Mouse (Mus musculus): ENCODE measurements around the gene Gfra1. TPM values are rescaled to one million over a fixed set of nuclear protein-coding genes. Genes with fewer than 3 reads are reported as not detected.

Gene Gfra1
- polyA plus RNA-seq, 1 experiment from 2014 or later: 65.7 TPM

DNA sequence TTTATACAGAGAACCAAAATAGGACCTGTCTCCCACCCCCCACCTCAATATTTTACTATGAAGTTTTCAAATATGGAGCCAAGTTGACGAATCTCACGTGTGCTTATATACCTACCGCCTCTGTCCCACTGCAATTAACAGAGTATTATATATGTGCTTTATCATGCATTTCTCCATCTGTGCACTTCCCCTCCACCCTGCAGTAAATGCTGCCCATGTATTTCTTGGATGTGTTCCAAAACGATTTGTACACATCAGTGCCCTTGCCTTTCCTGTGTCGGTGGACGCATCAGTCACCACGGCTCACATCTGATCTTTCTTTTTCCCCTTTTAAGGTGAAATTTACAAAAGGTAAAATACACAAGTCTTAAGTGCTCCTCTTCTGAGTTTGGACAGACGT lies 77.7 kb downstream of the Gfra1 start:
- Histone ChIP-seq H3K27me3 (no peaks in the 10 kb centered on the region), H3K36me3 (no peaks in the 10 kb centered on the region), H3K4me3 (no peak overlapping the region), H3K27ac (no peak overlapping the region; the same call in 1 of the 2 replicates), H3K9ac (no peak overlapping the region), H3K4me2 (no peak overlapping the region), H3K4me1 (replicated peaks) (peaks cover 21% of the 10 kb centered on the region), H3K9me3 (no peaks in the 10 kb centered on the region)
- 60% methylated on average over 8 of the region's 8 CpGs for WGBS
- peak; percentile 32; the same call in 1 of the 2 replicates for ATAC-seq (ENCODE audit: low FRiP score)

DNA sequence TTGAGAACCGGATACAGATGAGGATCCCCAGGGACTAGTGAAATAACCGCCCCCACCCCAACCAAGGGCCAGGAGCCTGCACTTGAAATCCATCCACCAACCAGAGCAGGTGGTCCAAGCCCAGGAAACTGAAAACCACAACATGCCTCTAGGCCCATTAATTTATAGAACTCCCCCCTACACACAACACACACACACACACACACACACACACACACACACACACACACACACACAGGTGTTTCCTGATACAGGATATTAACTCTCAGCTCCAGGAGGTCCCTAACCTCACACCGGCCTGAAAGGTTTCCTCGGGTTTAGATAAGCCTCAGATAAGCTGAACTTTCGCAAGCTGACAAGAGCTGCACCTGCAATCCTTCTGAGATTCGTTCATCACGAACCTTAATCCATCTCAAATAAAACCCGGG lies 79.0 kb downstream of the Gfra1 start:
- H3K4me2 ChIP-seq: no peak overlapping the region
- no peak for ATAC-seq (ENCODE audit: low FRiP score)

DNA sequence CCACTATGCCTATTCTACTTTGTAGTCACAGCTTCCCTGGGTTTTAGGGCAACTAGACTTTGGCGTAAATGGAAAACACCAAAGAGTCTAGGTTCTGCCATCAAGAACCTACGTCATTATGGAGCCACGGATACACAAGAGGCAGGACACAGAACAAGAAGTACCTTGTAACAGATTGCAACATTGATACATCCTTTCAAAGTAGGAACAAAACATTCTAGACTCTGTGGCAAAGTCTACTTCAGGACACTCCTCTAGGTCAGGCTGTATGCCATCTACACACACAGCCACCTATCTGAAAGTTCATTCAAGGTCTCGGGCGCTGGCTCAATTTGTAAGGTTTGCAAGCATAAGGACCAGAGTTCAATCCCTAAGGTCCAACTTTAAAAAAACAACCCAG lies 81.1 kb downstream of the Gfra1 start:
- no peak for ATAC-seq (ENCODE audit: low FRiP score)
- H3K27ac ChIP-seq: no peak overlapping the region
- no peak overlapping the region for H3K4me3 ChIP-seq
- WGBS: 98% methylated on average over 5 of the region's 5 CpGs
- H3K4me2 ChIP-seq: no peak overlapping the region
- H3K4me1 ChIP-seq (replicated peaks): peaks cover 28% of the 10 kb centered on the region
- no peaks in the 10 kb centered on the region for H3K27me3 ChIP-seq
- no peaks in the 10 kb centered on the region for H3K9me3 ChIP-seq
- H3K9ac ChIP-seq: no peak overlapping the region
- H3K36me3 ChIP-seq: no peaks in the 10 kb centered on the region

More for the DNA sequence above, 79.0 kb downstream of the Gfra1 start:
- Histone ChIP-seq H3K9ac (no peak overlapping the region), H3K4me1 (replicated peaks) (peaks cover 27% of the 10 kb centered on the region), H3K4me3 (no peak overlapping the region), H3K9me3 (no peaks in the 10 kb centered on the region), H3K36me3 (no peaks in the 10 kb centered on the region), H3K27me3 (no peaks in the 10 kb centered on the region), H3K27ac (no peak overlapping the region)
- WGBS: 84% methylated on average over 8 of the region's 8 CpGs

DNA sequence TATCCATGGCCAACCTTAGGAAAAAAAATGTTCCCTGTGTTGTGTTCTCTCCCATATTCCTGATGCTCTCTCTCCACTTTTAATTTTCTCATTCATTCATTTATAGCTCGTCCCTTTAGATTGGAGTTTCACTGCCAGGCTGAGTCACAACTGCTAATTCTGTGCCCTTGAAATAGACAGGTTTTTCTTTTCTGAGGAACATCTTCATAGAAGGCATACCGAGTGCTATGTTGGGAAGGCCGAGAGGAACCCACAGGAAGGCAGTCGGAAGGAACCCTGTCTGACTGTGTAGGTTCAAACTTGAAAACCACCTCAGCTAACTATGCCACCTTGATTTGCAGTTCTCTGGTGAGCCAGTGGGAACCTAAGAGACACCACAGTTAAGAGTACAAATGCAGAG lies 81.6 kb downstream of the Gfra1 start:
- Histone ChIP-seq H3K36me3 (no peaks in the 10 kb centered on the region), H3K27me3 (no peaks in the 10 kb centered on the region), H3K9ac (no peak overlapping the region), H3K4me1 (replicated peaks) (peaks cover 33% of the 10 kb centered on the region), H3K9me3 (no peaks in the 10 kb centered on the region), H3K27ac (no peak overlapping the region), H3K4me3 (no peak overlapping the region), H3K4me2 (no peak overlapping the region)
- WGBS: 95% methylated on average over 4 of the region's 4 CpGs
- ATAC-seq (ENCODE audit: low FRiP score): no peak

DNA sequence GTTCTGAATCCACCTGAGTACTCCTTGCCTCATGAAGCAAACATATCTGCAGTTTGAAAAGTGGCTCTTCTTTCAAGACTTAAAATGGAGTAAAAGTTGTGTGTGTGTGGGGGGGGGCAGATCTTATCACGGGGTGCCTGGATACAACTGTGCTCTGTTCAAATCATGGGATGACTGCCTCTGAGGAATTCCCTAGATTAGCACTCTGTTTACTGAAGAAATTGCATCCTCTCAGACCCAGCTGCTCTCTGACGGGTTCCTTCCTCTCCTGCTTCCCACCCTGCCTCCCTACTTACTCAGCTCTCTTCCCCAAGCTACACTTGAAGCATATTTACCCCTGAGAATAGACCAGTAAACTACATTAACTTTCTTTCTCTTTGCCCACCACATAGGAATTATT lies 87.2 kb downstream of the Gfra1 start:
- WGBS: 55% methylated on average over 2 of the region's 2 CpGs
- H3K27me3 ChIP-seq: no peaks in the 10 kb centered on the region
- no peak for ATAC-seq (ENCODE audit: low FRiP score)
- peaks cover 35% of the 10 kb centered on the region for H3K4me1 ChIP-seq (replicated peaks)
- H3K9ac ChIP-seq: no peak overlapping the region
- H3K9me3 ChIP-seq: no peaks in the 10 kb centered on the region
- no peak overlapping the region for H3K4me2 ChIP-seq
- H3K4me3 ChIP-seq: no peak overlapping the region
- no peaks in the 10 kb centered on the region for H3K36me3 ChIP-seq
- H3K27ac ChIP-seq: no peak overlapping the region

DNA sequence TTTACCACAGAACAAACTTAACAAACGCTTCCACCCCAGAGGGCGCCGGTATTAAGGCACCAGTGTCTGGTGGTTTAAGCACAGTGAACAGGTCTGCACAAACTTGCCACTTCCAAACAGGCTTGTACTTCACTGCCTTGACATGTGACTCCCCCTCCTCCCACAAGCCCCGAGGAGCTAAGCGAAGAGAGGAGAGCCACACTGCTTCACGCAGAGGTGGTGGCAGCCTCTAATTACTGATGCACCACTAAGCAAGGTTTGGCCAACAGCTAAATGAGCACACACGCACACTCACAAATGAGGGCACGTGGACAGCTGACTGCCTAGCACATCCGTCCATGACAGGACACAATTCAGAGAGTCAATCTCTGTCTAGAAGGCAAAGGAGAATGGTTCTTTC lies 91.0 kb downstream of the Gfra1 start:
- no peak overlapping the region for H3K27ac ChIP-seq
- no peak overlapping the region for H3K4me2 ChIP-seq
- ATAC-seq (ENCODE audit: low FRiP score): no peak

DNA sequence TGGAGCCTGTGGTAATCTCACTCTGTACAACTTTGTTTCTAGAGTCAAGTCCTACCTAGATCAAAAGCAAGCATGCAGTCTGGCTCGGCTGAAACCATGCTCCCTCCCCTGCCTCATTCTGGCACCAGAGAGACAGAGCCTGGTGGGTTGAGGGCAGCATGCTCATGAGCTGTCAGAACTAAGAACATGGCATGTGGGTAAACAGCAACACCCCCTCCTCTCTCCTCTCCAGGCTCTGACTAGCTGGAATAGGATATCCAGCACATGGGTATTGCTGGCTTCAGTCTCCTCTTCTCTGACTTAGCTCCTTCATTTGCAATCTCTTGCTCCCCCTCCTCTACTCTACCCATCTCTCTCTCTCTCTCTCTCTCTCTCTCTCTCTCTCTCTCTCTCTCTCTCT lies 94.7 kb downstream of the Gfra1 start:
- no peak for ATAC-seq (ENCODE audit: low FRiP score)
- Histone ChIP-seq H3K4me2 (no peak overlapping the region), H3K4me1 (replicated peaks) (peaks cover 23% of the 10 kb centered on the region), H3K9ac (no peak overlapping the region), H3K9me3 (no peaks in the 10 kb centered on the region), H3K27me3 (no peaks in the 10 kb centered on the region), H3K27ac (no peak overlapping the region), H3K4me3 (no peak overlapping the region), H3K36me3 (no peaks in the 10 kb centered on the region)
- WGBS: 88% methylated on average over 1 of the region's 1 CpGs

More for the DNA sequence above, 91.0 kb downstream of the Gfra1 start:
- peaks cover 21% of the 10 kb centered on the region for H3K4me1 ChIP-seq (replicated peaks)
- no peaks in the 10 kb centered on the region for H3K27me3 ChIP-seq
- WGBS: 45% methylated on average over 9 of the region's 9 CpGs
- no peaks in the 10 kb centered on the region for H3K36me3 ChIP-seq
- H3K4me3 ChIP-seq: no peak overlapping the region
- H3K9ac ChIP-seq: no peak overlapping the region
- H3K9me3 ChIP-seq: no peaks in the 10 kb centered on the region

DNA sequence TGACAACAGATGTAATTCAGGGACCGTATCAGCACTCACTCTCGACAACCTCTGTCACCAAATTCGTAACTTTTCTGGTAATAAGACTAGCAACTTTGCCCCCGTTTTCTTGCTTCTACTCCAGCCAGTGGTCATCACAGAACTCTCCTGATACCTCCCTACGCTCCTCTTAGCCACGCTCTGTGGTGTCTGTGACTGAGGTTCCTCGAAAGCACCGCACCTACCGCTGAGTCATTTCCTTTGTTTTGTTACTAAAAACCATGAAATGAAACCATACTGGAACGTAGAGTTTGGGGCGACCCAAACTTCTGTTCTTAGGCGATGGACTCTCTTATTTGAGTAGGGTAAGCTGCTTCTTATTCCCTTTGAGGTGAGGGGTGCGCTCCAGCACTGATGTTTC lies 97.6 kb downstream of the Gfra1 start:
- no peak overlapping the region for H3K27ac ChIP-seq
- peaks cover 21% of the 10 kb centered on the region for H3K4me1 ChIP-seq (replicated peaks)
- H3K27me3 ChIP-seq: no peaks in the 10 kb centered on the region
- no peaks in the 10 kb centered on the region for H3K36me3 ChIP-seq
- H3K4me3 ChIP-seq: no peak overlapping the region
- WGBS: 87% methylated on average over 13 of the region's 13 CpGs
- no peak overlapping the region for H3K9ac ChIP-seq
- no peak overlapping the region for H3K4me2 ChIP-seq
- no peak for ATAC-seq (ENCODE audit: low FRiP score)
- no peaks in the 10 kb centered on the region for H3K9me3 ChIP-seq

DNA sequence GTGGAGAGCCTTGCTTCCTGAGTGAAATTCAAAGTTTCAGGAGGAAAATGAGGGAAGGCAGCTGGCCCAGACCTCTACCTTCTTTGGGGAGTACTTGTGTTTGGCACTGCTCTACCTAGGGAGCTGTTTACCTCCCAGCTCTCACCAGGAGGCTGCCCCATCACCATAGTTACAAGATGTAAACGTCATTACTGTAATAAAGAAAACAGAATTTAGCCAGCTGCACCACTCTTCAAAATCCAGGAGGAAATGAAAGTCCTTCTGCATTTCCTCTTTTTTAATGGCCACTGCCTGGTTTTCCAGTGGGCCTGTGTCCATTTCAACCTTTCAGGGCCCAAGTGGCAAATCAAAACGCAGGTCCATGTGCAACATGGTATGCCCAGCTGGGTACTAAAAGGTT lies 101.8 kb downstream of the Gfra1 start:
- peaks cover 57% of the 10 kb centered on the region for H3K4me1 ChIP-seq (replicated peaks)
- H3K27ac ChIP-seq: peak overlapping the region; percentile 84
- no peak overlapping the region for H3K4me3 ChIP-seq
- H3K9me3 ChIP-seq: no peaks in the 10 kb centered on the region
- 36% methylated on average over 2 of the region's 2 CpGs for WGBS
- no peaks in the 10 kb centered on the region for H3K36me3 ChIP-seq
- H3K4me2 ChIP-seq: no peak overlapping the region
- H3K27me3 ChIP-seq: no peaks in the 10 kb centered on the region
- ATAC-seq (ENCODE audit: low FRiP score): no peak
- H3K9ac ChIP-seq: no peak overlapping the region

DNA sequence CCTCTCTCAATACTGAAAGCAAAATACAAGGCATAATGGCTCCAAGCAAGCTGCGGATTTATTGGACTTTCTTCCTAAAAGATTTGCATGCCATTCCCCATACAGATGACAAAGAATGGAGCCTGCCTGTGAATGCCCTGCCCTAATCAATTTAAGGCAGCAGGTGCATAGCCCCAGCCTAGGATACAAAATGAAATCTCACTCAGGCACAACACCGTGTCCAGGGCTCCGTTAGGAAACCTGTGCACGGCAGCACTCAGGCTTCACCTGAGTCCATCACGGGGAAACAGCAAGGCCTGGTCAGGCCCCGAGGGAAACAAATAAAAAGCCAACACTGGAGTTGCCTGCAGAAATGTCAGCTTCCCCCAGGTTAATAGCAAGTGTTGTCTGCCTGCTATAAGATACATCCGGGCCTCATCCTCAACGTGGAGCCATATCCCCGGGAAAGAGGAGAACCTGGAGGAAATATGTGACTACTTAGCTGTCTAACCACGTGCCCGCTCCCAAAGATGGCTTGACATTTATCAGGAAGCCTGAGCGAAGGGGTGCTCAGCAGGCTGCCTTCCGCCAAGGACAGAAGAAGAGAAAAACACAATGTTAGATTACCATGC lies 102.3 kb downstream of the Gfra1 start:
- ATAC-seq (ENCODE audit: low FRiP score): peak; percentile 44; the same call in 1 of the 2 replicates
- Histone ChIP-seq H3K4me2 (no peak overlapping the region), H3K27me3 (no peaks in the 10 kb centered on the region), H3K9me3 (no peaks in the 10 kb centered on the region), H3K36me3 (no peaks in the 10 kb centered on the region), H3K4me3 (no peak overlapping the region), H3K27ac (peak overlapping the region; percentile 84), H3K9ac (0 out of 2 replicates have a peak overlapping the region, but pooled peaks have one; percentile 44), H3K4me1 (replicated peaks) (peaks cover 58% of the 10 kb centered on the region)
- WGBS: 36% methylated on average over 13 of the region's 13 CpGs

DNA sequence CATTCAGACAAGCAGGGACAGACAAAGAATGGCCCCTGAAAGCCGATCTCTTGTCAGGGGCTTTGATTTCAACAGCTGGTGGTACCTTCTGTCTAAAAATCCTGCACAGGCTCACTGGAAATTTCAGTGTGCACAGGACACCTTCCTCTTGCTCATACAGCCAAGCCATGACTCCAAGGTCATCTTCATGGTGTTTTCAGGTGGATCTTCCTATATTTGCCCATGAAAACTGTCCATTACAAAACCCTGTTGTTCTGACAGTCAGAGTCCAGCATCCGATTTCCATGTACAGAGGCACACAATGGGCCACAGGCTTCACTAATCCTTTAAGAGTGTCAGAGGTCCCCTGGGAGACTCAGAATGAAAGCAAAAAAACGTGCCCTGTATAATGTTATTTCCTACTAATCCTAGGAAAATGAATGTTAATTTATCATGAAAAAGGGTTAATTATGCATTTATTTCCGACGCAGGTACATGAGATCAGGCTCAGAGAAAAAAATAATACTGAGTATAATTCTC lies 105.8 kb downstream of the Gfra1 start:
- Histone ChIP-seq H3K36me3 (no peaks in the 10 kb centered on the region), H3K4me2 (no peak overlapping the region), H3K9ac (no peak overlapping the region), H3K27ac (peak overlapping the region; percentile 76), H3K9me3 (no peaks in the 10 kb centered on the region), H3K4me3 (no peak overlapping the region), H3K27me3 (no peaks in the 10 kb centered on the region), H3K4me1 (replicated peaks) (peaks cover 62% of the 10 kb centered on the region)
- ATAC-seq (ENCODE audit: low FRiP score): no peak; the same call in 1 of the 2 replicates
- 15% methylated on average over 5 of the region's 5 CpGs for WGBS

DNA sequence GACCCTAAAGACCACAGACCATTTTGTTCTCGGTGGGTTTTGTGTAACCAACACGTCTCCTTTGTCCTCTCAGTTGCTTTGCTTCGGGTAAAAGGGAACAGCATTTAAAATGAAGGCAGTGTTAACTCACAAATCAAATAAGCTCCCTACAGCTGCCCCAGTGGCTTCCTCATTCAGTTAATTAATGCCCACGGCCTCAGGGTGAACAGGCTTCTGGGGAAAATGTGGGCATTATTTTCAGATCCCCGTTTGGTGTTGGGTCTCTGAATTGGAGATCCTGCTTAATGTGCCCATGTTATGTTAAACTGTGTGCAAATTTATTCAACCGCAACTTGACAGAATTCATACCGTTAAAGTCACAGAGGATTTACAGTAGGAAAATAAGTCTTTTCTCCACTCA lies 110.6 kb downstream of the Gfra1 start:
- Histone ChIP-seq H3K4me3 (no peak overlapping the region), H3K4me2 (no peak overlapping the region), H3K36me3 (no peaks in the 10 kb centered on the region), H3K4me1 (replicated peaks) (peaks cover 36% of the 10 kb centered on the region), H3K27ac (peak overlapping the region; percentile 56), H3K9ac (no peak overlapping the region), H3K9me3 (no peaks in the 10 kb centered on the region), H3K27me3 (no peaks in the 10 kb centered on the region)
- ATAC-seq (ENCODE audit: low FRiP score): no peak
- WGBS: 31% methylated on average over 7 of the region's 7 CpGs

DNA sequence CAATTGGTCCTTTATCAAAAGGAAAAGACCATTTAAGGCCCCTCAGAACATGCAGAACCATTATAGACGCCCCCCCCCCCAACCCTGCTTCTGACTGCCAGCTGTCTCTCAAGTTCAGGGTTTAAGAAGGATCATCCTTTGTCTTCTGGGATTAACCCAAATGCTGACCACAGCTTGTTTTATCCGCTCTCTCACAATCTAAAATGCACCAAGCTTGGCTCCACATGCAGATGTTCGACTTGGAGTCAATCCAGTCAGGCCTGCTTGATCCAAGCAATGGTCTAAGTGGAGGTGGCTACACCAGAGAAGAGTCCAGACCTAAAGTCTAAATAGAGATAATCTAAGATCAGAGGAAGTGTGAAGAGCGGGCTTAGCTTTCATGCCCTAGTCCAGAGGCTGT lies 114.4 kb downstream of the Gfra1 start:
- H3K9ac ChIP-seq: no peak overlapping the region
- no peak overlapping the region for H3K4me2 ChIP-seq
- no peak overlapping the region for H3K27ac ChIP-seq
- WGBS: 84% methylated on average over 4 of the region's 4 CpGs
- no peak for ATAC-seq (ENCODE audit: low FRiP score)
- H3K36me3 ChIP-seq: no peaks in the 10 kb centered on the region
- no peak overlapping the region for H3K4me3 ChIP-seq
- no peaks in the 10 kb centered on the region for H3K9me3 ChIP-seq
- H3K27me3 ChIP-seq: no peaks in the 10 kb centered on the region; the same call in 1 of the 2 replicates
- peaks cover 36% of the 10 kb centered on the region for H3K4me1 ChIP-seq (replicated peaks)
